Mouse (Mus musculus): ENCODE data around the gene Spata46.

- TF ChIP-seq POLR2A (IDR thresholded peaks at IDR 0.05; ENCODE audit: control insufficient read depth, low read depth, low read length) (no peak), CTCF (IDR thresholded peaks at IDR 0.05; ENCODE audit: control insufficient read depth, insufficient read depth, insufficient replicate concordance, low read depth, low read length) (no peak)
Measured at GRCm38 (mm10) chr1:170353335-170353734, 44.7 kb downstream of the Spata46 start.

All from testis, adult 2 months (tissue).